Mouse (Mus musculus): ENCODE data around the gene Dguok. TPM values are rescaled to one million over a fixed set of nuclear protein-coding genes. Genes with fewer than 3 reads are reported as not detected.

The Dguok gene
- polyA plus RNA-seq, 1 experiment from 2014 or later = 24.3 TPM

DNA sequence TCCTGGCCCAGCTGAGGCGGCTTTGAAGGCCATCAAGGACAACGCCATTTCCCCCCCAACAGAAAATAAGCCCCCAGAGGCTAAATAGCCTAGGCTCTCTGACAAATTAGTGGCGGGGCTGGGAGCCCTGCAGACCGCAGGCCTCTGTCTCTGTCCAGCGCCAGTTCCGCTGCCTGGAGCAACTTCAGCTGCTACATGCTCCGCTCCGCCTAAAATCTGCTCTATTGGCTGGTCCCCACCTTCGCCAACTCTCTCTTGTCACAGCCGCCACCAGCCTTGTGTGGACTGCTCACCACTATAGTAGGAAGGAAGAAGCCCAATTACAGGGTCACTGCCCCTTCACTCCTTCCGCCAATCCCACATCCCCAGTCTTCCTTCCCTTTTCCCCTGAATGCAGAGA is 53.1 kb downstream of the Dguok start:
- 34% methylated on average over 11 of the region's 11 CpGs for WGBS (ENCODE audit: insufficient replicate concordance)
- H3K4me3 ChIP-seq (ENCODE audit: low read depth, low read length) = 0 out of 2 replicates have a peak overlapping the region, but pooled peaks have one; percentile 13
- ATAC-seq (ENCODE audit: low read depth) = no peak
- peaks cover 77% of the 10 kb centered on the region for H3K4me1 ChIP-seq (ENCODE audit: control insufficient read depth, low read depth, low read length)
- peaks cover 10% of the 10 kb centered on the region for H3K27me3 ChIP-seq (ENCODE audit: control insufficient read depth, insufficient read depth, low read depth, low read length)
- peak overlapping the region; percentile 93 for H3K4me2 ChIP-seq (ENCODE audit: low read depth, low read length)
- no peaks in the 10 kb centered on the region for H3K9me3 ChIP-seq (replicated peaks; ENCODE audit: control insufficient read depth, low read length)
- H3K9ac ChIP-seq (ENCODE audit: low read depth, low read length) = no peak overlapping the region
- H3K36me3 ChIP-seq (ENCODE audit: control insufficient read depth, insufficient read depth) = no peaks in the 10 kb centered on the region
- 0 out of 2 replicates have a peak overlapping the region, but pooled peaks have one; percentile 0 for H3K27ac ChIP-seq (ENCODE audit: low read length)

DNA sequence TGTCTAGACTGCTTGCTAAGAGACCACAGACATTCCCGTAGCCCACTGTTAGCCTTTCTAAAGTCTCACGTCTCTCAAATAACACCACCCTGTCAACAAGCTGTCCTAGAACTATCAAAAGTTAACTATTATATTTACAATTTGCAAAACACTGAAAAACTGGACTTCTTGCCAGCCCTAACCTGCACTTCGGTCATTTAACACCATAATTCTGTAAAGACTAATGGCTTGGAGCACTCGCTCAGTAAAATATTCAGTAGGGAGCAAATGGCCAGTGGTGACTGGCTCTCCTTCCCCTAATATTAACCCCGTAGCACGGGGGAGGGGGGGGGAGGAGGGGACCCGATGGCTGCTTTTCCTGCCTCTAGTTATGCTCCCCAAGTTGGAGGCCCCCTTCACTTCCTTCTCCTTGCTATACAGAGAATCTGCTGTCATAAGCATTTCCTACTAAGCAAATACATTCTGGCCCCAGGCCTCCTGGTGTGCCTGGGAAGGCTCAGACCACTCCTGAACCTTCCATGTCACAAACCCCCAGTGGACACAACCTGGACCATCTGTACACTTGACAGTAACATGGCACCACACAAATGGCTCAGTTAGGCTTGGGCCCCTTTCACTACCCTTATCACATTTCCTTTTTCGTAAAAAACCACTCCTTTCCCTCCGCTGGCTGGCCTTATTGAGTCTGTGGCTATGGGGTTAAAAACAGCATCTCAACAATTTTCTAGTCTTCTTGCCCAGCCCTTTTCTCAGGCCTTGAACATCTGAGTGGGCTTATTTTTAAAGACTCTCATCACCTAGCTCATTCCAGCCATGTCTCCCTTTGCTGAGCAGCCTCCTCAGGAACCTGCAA is 56.1 kb downstream of the Dguok start:
- peaks cover 82% of the 10 kb centered on the region for H3K4me1 ChIP-seq (ENCODE audit: control insufficient read depth, low read depth, low read length)
- H3K27ac ChIP-seq (ENCODE audit: low read length) = peak overlapping the region; percentile 49
- H3K4me3 ChIP-seq (ENCODE audit: low read depth, low read length) = no peak overlapping the region
- no peaks in the 10 kb centered on the region for H3K9me3 ChIP-seq (replicated peaks; ENCODE audit: control insufficient read depth, low read length)
- no peaks in the 10 kb centered on the region for H3K27me3 ChIP-seq (ENCODE audit: control insufficient read depth, insufficient read depth, low read depth, low read length)
- no peak overlapping the region for H3K9ac ChIP-seq (ENCODE audit: low read depth, low read length)
- no peak for ATAC-seq (ENCODE audit: low read depth)
- 26% methylated on average over 9 of the region's 9 CpGs for WGBS (ENCODE audit: insufficient replicate concordance)
- no peaks in the 10 kb centered on the region for H3K36me3 ChIP-seq (ENCODE audit: control insufficient read depth, insufficient read depth)
- H3K4me2 ChIP-seq (ENCODE audit: low read depth, low read length) = peak overlapping the region; percentile 24

DNA sequence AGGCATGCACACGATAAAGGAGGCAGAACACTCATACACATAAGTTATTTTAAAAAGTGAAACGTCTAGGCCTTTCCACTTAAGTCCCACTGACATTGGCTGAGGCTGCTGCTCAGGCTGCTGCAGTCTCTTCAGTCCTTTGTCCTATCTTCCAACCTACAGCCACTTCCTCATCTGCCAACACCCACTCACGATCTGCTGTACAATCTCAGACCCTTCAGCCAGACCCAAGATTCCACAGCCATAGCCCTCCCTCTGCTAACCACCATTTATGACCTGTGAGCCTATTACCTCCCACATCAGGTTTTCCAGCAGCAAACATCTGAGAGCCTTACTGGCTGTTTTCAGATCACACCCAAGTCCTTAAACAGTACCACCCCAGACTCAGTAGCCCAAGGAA is 57.3 kb downstream of the Dguok start:
- Histone ChIP-seq H3K27me3 (ENCODE audit: control insufficient read depth, insufficient read depth, low read depth, low read length) (no peaks in the 10 kb centered on the region), H3K27ac (ENCODE audit: low read length) (no peak overlapping the region; the same call in 1 of the 2 replicates), H3K4me1 (ENCODE audit: control insufficient read depth, low read depth, low read length) (peaks cover 74% of the 10 kb centered on the region), H3K9ac (ENCODE audit: low read depth, low read length) (no peak overlapping the region), H3K9me3 (replicated peaks; ENCODE audit: control insufficient read depth, low read length) (no peaks in the 10 kb centered on the region), H3K36me3 (ENCODE audit: control insufficient read depth, insufficient read depth) (no peaks in the 10 kb centered on the region), H3K4me3 (ENCODE audit: low read depth, low read length) (no peak overlapping the region), H3K4me2 (ENCODE audit: low read depth, low read length) (no peak overlapping the region)
- 22% methylated on average over 3 of the region's 3 CpGs for WGBS (ENCODE audit: insufficient replicate concordance)
- no peak for ATAC-seq (ENCODE audit: low read depth)

DNA sequence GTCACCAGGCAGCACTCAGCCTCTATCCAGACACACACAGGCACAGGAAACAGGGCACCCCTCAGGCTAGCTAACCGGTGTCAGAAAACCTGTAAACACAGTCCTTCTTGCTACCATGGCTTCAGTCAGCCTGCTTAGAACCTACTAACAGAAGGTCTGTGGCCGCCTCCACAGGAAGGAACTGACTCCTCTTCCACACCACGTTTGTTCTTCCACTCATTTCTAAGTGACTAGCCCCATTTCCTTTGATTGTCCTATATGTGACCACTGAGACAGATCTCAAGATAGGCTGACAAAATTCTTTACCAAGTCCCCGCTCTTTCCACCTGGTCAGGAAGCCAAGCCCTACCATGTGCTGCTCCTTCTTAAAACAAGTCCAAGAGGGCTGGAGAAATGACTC is 57.9 kb downstream of the Dguok start:
- no peak overlapping the region for H3K4me2 ChIP-seq (ENCODE audit: low read depth, low read length)
- H3K9ac ChIP-seq (ENCODE audit: low read depth, low read length) = no peak overlapping the region
- no peaks in the 10 kb centered on the region for H3K36me3 ChIP-seq (ENCODE audit: control insufficient read depth, insufficient read depth)
- H3K27ac ChIP-seq (ENCODE audit: low read length) = peak overlapping the region; percentile 4; the same call in 1 of the 2 replicates
- no peak overlapping the region for H3K4me3 ChIP-seq (ENCODE audit: low read depth, low read length)
- no peaks in the 10 kb centered on the region for H3K9me3 ChIP-seq (replicated peaks; ENCODE audit: control insufficient read depth, low read length)
- no peak for ATAC-seq (ENCODE audit: low read depth)
- 43% methylated on average over 4 of the region's 4 CpGs for WGBS (ENCODE audit: insufficient replicate concordance)
- H3K27me3 ChIP-seq (ENCODE audit: control insufficient read depth, insufficient read depth, low read depth, low read length) = no peaks in the 10 kb centered on the region
- H3K4me1 ChIP-seq (ENCODE audit: control insufficient read depth, low read depth, low read length) = peaks cover 74% of the 10 kb centered on the region

DNA sequence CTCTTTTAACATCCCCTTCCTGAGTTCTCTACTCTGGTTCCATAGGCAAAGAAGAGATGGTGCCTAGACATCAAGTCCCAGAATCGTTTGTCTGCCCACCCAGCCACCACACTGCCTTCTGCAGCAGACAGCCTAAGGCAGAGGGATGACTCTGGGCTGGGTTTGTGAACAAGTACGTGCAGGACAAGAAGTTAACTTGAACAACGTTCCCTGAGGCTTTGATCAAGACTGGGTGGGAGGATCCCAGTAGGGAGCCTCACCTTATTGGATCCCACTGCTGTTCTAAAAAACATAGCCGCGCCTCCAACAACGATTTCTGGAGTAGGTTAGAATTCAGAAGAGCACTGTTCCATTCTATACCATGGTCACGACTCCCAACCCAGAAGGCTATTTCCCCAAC is 59.7 kb downstream of the Dguok start:
- H3K4me1 ChIP-seq (ENCODE audit: control insufficient read depth, low read depth, low read length) = peaks cover 78% of the 10 kb centered on the region
- H3K36me3 ChIP-seq (ENCODE audit: control insufficient read depth, insufficient read depth) = no peaks in the 10 kb centered on the region
- H3K27ac ChIP-seq (ENCODE audit: low read length) = peak overlapping the region; percentile 17; the same call in 1 of the 2 replicates
- H3K9ac ChIP-seq (ENCODE audit: low read depth, low read length) = 0 out of 2 replicates have a peak overlapping the region, but pooled peaks have one; percentile 7
- no peak overlapping the region for H3K4me3 ChIP-seq (ENCODE audit: low read depth, low read length)
- peak; percentile 57 for ATAC-seq (ENCODE audit: low read depth)
- H3K4me2 ChIP-seq (ENCODE audit: low read depth, low read length) = peak overlapping the region; percentile 25; the same call in 1 of the 2 replicates
- WGBS (ENCODE audit: insufficient replicate concordance) = 44% methylated on average over 7 of the region's 7 CpGs
- H3K9me3 ChIP-seq (replicated peaks; ENCODE audit: control insufficient read depth, low read length) = no peaks in the 10 kb centered on the region
- no peaks in the 10 kb centered on the region for H3K27me3 ChIP-seq (ENCODE audit: control insufficient read depth, insufficient read depth, low read depth, low read length)

DNA sequence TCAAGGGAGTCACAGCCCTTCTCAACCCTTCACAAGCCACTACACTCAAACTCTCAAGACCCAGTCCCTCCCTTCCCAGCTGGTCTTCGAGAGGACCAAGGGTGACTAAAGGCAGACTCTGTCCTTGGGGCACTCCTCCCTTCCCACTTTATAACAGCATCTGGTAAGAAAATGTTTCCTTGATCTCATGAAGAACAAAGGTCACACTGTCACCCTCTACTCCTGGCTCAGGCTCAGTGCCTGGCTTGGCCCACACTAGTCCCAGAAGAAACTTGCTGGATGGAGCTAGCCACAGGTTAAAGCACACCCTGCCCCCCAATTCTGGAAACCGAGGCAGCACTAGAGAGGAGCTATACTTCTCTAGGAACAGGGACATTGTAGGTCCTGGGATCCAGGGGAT is 61.0 kb downstream of the Dguok start:
- WGBS (ENCODE audit: insufficient replicate concordance) = 54% methylated on average over 2 of the region's 2 CpGs
- H3K9me3 ChIP-seq (replicated peaks; ENCODE audit: control insufficient read depth, low read length) = no peaks in the 10 kb centered on the region
- no peak overlapping the region for H3K4me3 ChIP-seq (ENCODE audit: low read depth, low read length)
- no peak overlapping the region for H3K9ac ChIP-seq (ENCODE audit: low read depth, low read length)
- H3K4me1 ChIP-seq (ENCODE audit: control insufficient read depth, low read depth, low read length) = peaks cover 74% of the 10 kb centered on the region
- no peaks in the 10 kb centered on the region for H3K27me3 ChIP-seq (ENCODE audit: control insufficient read depth, insufficient read depth, low read depth, low read length)
- H3K27ac ChIP-seq (ENCODE audit: low read length) = no peak overlapping the region
- no peak for ATAC-seq (ENCODE audit: low read depth)
- no peaks in the 10 kb centered on the region for H3K36me3 ChIP-seq (ENCODE audit: control insufficient read depth, insufficient read depth)
- no peak overlapping the region for H3K4me2 ChIP-seq (ENCODE audit: low read depth, low read length)

DNA sequence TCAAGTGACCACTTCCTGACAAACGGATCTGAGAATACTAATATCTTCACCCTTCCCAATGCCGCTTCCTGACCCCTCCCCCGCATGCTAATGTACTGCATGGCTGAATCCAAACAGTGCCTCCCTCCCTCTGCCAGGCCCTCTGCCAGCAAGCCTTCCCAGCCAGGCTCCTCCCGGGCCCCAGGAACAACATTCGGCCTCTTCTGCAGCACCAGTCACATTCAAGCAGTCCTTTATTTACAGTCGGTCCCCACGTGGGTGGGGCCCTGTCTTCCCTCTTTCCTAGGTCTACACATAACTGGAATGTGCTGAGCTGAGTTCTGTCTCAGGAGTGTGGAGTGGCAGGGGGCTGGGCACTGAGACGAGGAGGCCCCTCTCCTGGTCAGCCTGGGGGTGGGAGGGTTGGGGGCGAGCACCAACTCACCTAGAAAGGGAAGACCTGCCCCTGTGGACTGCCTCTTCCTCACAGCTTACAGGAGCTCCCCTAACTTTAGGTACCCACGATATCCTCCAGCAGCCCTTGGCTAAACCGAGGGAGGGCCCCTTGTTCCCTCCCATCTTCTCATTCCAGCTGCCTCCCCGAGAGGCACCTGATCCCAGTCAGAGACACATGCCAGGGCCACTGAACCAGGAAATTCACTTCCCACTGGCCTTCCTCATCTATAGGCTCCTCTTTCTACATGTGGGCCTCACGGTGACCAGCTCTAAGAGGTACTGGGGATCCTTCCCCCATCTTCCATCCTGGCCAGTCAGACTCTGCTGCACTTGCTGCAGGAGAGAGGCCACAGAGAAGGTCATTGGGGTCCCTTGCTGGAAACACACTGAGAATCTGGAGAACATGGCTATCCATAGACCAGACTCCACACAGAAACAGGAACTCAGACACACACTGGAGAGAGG is 63.1 kb downstream of the Dguok start:
- 24% methylated on average over 13 of the region's 13 CpGs for WGBS (ENCODE audit: insufficient replicate concordance)
- H3K9ac ChIP-seq (ENCODE audit: low read depth, low read length) = no peak overlapping the region
- no peak overlapping the region for H3K4me2 ChIP-seq (ENCODE audit: low read depth, low read length)
- H3K36me3 ChIP-seq (ENCODE audit: control insufficient read depth, insufficient read depth) = no peaks in the 10 kb centered on the region
- no peaks in the 10 kb centered on the region for H3K27me3 ChIP-seq (ENCODE audit: control insufficient read depth, insufficient read depth, low read depth, low read length)
- no peak overlapping the region for H3K4me3 ChIP-seq (ENCODE audit: low read depth, low read length)
- no peak for ATAC-seq (ENCODE audit: low read depth)
- H3K27ac ChIP-seq (ENCODE audit: low read length) = peak overlapping the region; percentile 79
- no peaks in the 10 kb centered on the region for H3K9me3 ChIP-seq (replicated peaks; ENCODE audit: control insufficient read depth, low read length)
- H3K4me1 ChIP-seq (ENCODE audit: control insufficient read depth, low read depth, low read length) = peaks cover 69% of the 10 kb centered on the region

DNA sequence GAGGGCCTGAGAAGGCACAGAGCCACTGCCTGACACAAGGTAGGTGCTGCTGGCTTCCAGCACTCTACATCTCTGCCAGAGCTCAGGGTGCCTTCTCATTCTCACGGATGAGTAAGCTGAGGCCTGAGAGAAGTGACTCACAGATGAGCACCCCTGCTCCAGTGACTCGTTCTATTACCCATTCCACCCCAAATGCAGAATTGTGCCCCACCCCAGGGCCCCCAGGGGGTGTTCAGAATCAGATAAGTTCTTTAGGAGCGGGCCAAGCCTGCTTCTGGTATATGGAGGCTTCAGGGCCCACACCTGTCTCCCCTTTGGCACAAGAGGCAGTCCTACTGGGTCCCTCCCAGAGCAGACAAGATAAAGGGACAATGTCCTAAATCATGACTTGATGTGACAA is 64.1 kb downstream of the Dguok start:
- Histone ChIP-seq H3K4me1 (ENCODE audit: control insufficient read depth, low read depth, low read length) (peaks cover 65% of the 10 kb centered on the region), H3K36me3 (ENCODE audit: control insufficient read depth, insufficient read depth) (no peaks in the 10 kb centered on the region), H3K9me3 (replicated peaks; ENCODE audit: control insufficient read depth, low read length) (no peaks in the 10 kb centered on the region), H3K4me3 (ENCODE audit: low read depth, low read length) (peak overlapping the region; percentile 72), H3K4me2 (ENCODE audit: low read depth, low read length) (peak overlapping the region; percentile 89), H3K27ac (ENCODE audit: low read length) (peak overlapping the region; percentile 79), H3K27me3 (ENCODE audit: control insufficient read depth, insufficient read depth, low read depth, low read length) (no peaks in the 10 kb centered on the region), H3K9ac (ENCODE audit: low read depth, low read length) (peak overlapping the region; percentile 78)
- WGBS (ENCODE audit: insufficient replicate concordance) = 24% methylated on average over 3 of the region's 3 CpGs
- no peak for ATAC-seq (ENCODE audit: low read depth)

All from liver, embryonic 16.5 days (tissue).